In the genomic region with DNA sequence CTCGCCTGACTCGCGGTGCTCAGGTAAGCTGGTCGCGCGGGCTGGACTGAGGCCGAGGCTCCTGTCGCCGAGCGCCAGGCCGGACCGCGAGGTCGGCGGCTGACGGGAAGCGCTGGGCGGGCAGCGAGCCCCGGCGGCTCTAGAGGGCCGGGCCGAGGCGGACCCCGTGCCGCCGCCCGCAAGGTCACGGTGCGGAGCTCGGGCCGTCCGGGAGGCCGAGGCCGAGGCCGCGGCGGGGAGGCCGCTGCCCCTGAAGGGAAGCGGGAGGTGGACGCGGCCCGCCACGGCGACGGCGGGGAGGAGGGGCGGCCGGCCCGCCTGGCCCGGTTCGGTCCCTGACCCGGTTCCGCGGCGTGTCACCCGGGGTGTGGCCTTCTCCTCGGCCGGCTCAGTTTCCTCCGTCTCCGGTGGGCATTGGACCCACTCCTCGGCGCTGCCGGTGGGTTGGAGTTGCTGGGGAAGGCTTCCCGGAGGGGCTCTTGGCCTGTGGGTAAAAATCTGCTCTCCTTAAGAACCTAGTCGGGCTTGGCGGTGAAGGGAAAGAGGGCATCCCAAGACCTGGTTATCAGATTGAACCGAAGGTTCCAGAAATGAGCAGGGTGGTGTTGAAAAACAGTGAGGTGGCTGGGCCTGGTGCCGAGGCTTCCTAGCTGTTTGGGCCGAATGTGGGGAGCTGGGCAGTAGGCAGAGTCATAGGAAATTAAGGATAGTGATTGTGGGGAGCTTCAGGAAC, we compare ENCODE assay signal across 1 mouse cellular context.
TF ChIP-seq lines count a peak whose summit lies in the region.

No protein-coding gene starts in this region.

TF ChIP-seq in C2C12, 6 proteins besides CTCF, POLR2A, EP300 and RAD21 (continued from another document):
- TF ChIP-seq MYOD1 (IDR thresholded peaks at IDR 0.05; ENCODE audit: control insufficient read depth, insufficient read length, low read depth) = no peak
- TF ChIP-seq MAX (IDR thresholded peaks at IDR 0.05) = no peak
TF ChIP-seq in C2C12: peak in this region for 0.
